Mouse (Mus musculus): ENCODE measurements around the gene Vcp. TPM values are rescaled to one million over a fixed set of nuclear protein-coding genes. Genes with fewer than 3 reads are reported as not detected.
"Not testable (repeated sequence)": the region's sequence is repeated elsewhere in the genome, so short reads cannot be mapped to it uniquely, and the experiment has no call there.

Gene Vcp
- 498 and 509 TPM in 2 replicates for polyA plus RNA-seq (2015; fragmentation: Nextera tagmentation; extraction: Ambion mirVana)

DNA sequence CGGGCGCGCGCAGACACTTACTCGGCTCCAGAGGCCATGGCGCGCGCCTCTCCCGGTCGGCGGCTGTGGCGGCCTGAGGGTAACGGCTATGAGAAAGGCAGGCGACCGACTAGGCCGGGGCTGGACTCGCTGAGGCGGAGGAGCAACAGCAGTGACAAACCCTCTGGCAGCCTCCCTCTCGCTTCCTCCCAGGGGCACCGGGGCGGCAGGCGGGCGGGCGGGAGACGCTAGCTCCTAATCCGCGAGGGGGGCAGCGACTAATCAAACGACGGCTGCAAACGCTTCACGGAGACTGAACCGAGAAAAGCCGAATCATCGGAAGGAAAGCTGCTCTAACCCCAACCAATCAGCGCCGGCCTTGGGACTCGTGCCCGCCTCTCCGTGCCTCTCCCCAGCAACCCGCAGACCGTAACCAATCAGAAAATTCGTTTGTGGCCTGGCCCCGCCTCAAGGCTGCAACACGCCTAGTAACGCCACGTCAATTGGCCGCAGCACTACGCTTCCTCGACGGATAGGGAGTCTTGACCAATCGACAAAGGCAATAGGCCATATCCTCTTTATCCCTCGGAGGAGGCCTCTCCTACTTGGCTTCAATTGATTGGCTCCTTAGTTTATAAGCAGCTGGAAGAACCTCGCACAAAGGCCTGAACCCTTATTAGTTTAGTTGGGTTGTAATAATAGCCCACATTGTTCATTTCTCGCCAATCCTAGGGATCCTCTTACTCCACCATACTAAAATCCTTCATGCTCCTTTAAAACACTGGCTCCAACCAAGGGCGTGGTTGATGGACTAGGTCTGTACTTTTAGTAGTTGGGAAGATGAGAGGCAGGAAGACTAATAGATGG lies at the start of gene Vcp:
Vcp (minus strand) TSS at position 367 of the 846 bp plus-strand sequence.
- peak within 1 kb of the TSS; percentile 94 for H3K9ac ChIP-seq (ENCODE audit: low read depth, low read length)
- ATAC-seq: peak; percentile 98
- under 1% methylated on average over 46 of the region's 56 CpGs for WGBS

DNA sequence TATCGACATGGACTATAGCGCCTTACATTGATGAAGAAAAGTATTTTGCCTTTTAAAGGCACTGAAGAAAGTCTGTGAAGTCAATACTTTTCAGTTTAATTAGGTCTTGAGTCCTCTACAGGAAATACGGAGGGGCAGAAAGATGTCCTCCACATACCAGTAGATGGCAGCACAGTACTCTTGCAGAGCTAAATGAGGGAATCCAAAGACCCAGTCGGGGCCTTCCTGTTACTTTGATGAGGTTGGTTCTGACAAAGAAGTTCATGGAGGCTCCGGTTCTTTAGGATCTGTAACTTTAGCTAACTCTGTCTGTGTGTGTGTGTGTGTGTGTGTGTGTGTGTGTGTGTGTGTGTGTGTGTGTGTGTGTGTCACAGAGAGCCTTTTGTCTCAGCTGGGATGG lies 46.9 kb upstream of the Vcp start:
- H3K4me2 ChIP-seq (ENCODE audit: low read length): peak overlapping the region; percentile 1; the same call in 1 of the 2 replicates
- WGBS: 5% methylated on average over 5 of the region's 5 CpGs
- no peaks in the 10 kb centered on the region for H3K36me3 ChIP-seq (ENCODE audit: control insufficient read depth, insufficient read depth, low read length)
- no peak for ATAC-seq
- no peaks in the 10 kb centered on the region for H3K9me3 ChIP-seq (replicated peaks; ENCODE audit: control insufficient read depth, low read length, poor library complexity, severe bottlenecking)
- H3K4me1 ChIP-seq (ENCODE audit: control insufficient read depth, insufficient read depth, low read length): peaks cover 28% of the 10 kb centered on the region
- H3K27me3 ChIP-seq (ENCODE audit: control insufficient read depth, insufficient read depth, low read depth, low read length): no peaks in the 10 kb centered on the region
- H3K9ac ChIP-seq (ENCODE audit: low read depth, low read length): no peak overlapping the region
- no peak overlapping the region for H3K4me3 ChIP-seq (ENCODE audit: low read depth, low read length)
- no peak overlapping the region for H3K27ac ChIP-seq (ENCODE audit: low read length)

More for the DNA sequence above, at the start of gene Vcp:
- not testable (repeated sequence) for H3K36me3 ChIP-seq (ENCODE audit: control insufficient read depth, insufficient read depth, low read length); H3K9me3 ChIP-seq (replicated peaks; ENCODE audit: control insufficient read depth, low read length, poor library complexity, severe bottlenecking); H3K27me3 ChIP-seq (ENCODE audit: control insufficient read depth, insufficient read depth, low read depth, low read length)
- H3K4me2 ChIP-seq (ENCODE audit: low read length): peak within 1 kb of the TSS; percentile 71
- peak within 1 kb of the TSS; percentile 98 for H3K27ac ChIP-seq (ENCODE audit: low read length)
- H3K4me1 ChIP-seq (ENCODE audit: control insufficient read depth, insufficient read depth, low read length): peaks cover 30% of the 10 kb centered on the region
- peak within 1 kb of the TSS; percentile 98 for H3K4me3 ChIP-seq (ENCODE audit: low read depth, low read length)

DNA sequence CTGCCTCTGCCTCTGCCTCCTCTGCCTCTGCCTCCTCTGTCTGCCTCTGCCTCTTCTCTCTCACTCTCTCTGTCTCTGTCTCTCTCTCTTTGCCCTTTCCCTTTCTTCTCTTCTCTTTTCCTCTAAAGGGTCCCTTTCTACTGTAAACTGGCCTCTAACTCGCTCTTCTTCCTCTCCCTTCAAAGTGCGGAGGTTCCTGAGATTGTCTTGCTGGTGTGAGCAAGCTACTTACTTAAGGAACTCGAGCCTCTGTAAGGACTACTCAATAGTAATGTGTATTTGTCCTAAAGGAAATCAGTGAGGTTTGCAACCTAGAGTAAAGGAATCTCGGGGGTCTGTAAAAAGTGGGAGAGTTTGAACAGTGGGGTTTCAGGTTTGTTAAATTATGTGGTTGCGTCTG lies 46.3 kb upstream of the Vcp start:
- no peaks in the 10 kb centered on the region for H3K36me3 ChIP-seq (ENCODE audit: control insufficient read depth, insufficient read depth, low read length)
- H3K4me2 ChIP-seq (ENCODE audit: low read length): peak overlapping the region; percentile 65; the same call in 1 of the 2 replicates
- no peaks in the 10 kb centered on the region for H3K27me3 ChIP-seq (ENCODE audit: control insufficient read depth, insufficient read depth, low read depth, low read length)
- no peaks in the 10 kb centered on the region for H3K9me3 ChIP-seq (replicated peaks; ENCODE audit: control insufficient read depth, low read length, poor library complexity, severe bottlenecking)
- WGBS: 67% methylated on average over 5 of the region's 5 CpGs
- no peak overlapping the region for H3K9ac ChIP-seq (ENCODE audit: low read depth, low read length)
- no peak for ATAC-seq
- H3K27ac ChIP-seq (ENCODE audit: low read length): no peak overlapping the region
- no peak overlapping the region for H3K4me3 ChIP-seq (ENCODE audit: low read depth, low read length)
- peaks cover 28% of the 10 kb centered on the region for H3K4me1 ChIP-seq (ENCODE audit: control insufficient read depth, insufficient read depth, low read length)

DNA sequence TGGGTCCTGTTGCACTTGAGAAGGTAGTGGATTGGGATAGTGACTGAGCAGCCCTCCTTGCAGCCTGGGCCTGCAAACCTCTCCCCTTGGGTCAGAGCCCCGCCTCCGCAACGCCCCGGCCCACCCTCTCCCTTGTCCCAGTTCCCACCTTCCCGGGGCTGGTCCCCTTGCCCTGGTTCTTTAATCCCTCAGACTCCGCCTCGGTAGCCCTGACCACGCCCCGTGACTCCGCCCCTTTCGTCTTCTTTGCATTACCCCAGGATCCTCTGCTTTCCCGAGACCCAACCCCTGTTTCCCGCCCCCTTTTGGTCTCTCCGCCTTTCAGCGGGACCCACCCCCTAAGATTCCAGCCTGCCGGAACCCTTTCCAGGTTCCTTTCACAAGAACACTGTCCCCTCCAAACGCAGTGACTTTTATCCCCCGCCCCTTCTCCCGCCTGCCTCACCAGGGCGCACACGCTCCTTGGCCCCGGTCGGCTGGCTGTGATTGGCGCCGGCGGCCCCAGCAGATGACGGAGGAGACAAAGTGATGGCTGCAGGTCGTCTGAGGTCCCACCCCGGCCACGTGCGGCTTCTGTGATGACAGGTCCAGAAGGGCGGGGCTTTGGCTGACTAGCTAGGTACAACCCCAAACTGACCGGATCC lies 45.5 kb upstream of the Vcp start, which contains the start of gene Fam214b:
Fam214b (minus strand) TSS at position 562 of the 644 bp plus-strand sequence.
- under 1% methylated on average over 33 of the region's 33 CpGs for WGBS
- ATAC-seq: peak; percentile 87

DNA sequence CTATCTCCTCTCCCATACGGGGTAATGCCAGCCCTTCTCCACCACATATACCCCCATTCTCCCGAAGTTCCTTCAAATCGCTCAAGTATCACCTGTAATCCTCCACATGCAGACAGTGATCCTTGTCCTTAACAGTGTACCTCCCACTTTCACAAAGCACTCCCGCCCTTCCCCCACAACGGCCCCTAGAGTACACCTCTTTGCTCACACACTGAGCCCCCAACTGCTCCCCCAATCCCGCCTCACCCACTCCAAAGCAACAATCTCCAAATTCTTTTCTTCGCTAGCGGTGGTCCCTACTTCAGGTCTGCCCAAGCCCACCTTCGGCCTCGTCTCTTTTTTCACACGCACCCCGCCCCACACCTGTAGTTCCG lies 45.0 kb upstream of the Vcp start:
- peak overlapping the region; percentile 65 for H3K4me2 ChIP-seq (ENCODE audit: low read length)

More for the DNA sequence above, 45.5 kb upstream of the Vcp start, which contains the start of gene Fam214b:
- no peaks in the 10 kb centered on the region for H3K36me3 ChIP-seq (ENCODE audit: control insufficient read depth, insufficient read depth, low read length)
- H3K4me2 ChIP-seq (ENCODE audit: low read length): peak within 1 kb of the TSS; percentile 65
- H3K4me1 ChIP-seq (ENCODE audit: control insufficient read depth, insufficient read depth, low read length): peaks cover 30% of the 10 kb centered on the region
- H3K27me3 ChIP-seq (ENCODE audit: control insufficient read depth, insufficient read depth, low read depth, low read length): no peaks in the 10 kb centered on the region
- H3K9me3 ChIP-seq (replicated peaks; ENCODE audit: control insufficient read depth, low read length, poor library complexity, severe bottlenecking): no peaks in the 10 kb centered on the region
- peak within 1 kb of the TSS; percentile 51 for H3K4me3 ChIP-seq (ENCODE audit: low read depth, low read length)
- H3K9ac ChIP-seq (ENCODE audit: low read depth, low read length): peak within 1 kb of the TSS; percentile 73
- H3K27ac ChIP-seq (ENCODE audit: low read length): peak within 1 kb of the TSS; percentile 91

DNA sequence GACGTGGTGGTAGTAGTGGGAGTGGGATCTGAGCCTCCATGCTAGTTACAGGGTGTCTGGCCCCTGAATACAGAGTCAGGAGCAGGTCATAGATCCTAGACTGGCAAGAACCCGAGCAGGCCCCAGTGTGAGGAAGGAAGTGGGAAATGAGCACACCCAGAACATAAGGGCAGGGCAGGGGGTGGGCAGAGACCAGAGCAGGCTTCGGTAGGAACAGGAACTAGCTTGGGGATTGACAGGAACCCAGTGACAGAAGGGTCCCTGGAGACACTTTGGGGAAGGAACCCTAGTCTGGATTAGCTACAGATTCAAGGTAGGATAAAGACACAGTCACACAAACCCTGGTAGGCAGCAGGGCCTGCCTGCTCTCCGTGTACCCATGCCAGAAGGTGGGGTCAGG lies 44.4 kb upstream of the Vcp start:
- peak overlapping the region; percentile 51 for H3K4me3 ChIP-seq (ENCODE audit: low read depth, low read length)
- peaks cover 34% of the 10 kb centered on the region for H3K4me1 ChIP-seq (ENCODE audit: control insufficient read depth, insufficient read depth, low read length)
- peak overlapping the region; percentile 91 for H3K27ac ChIP-seq (ENCODE audit: low read length)
- peak overlapping the region; percentile 65 for H3K4me2 ChIP-seq (ENCODE audit: low read length)
- no peaks in the 10 kb centered on the region for H3K9me3 ChIP-seq (replicated peaks; ENCODE audit: control insufficient read depth, low read length, poor library complexity, severe bottlenecking)
- 0% methylated on average over 4 of the region's 4 CpGs for WGBS
- H3K9ac ChIP-seq (ENCODE audit: low read depth, low read length): peak overlapping the region; percentile 65
- no peak for ATAC-seq
- no peaks in the 10 kb centered on the region for H3K36me3 ChIP-seq (ENCODE audit: control insufficient read depth, insufficient read depth, low read length)
- H3K27me3 ChIP-seq (ENCODE audit: control insufficient read depth, insufficient read depth, low read depth, low read length): no peaks in the 10 kb centered on the region

More for the DNA sequence above, 45.0 kb upstream of the Vcp start:
- 0% methylated on average over 13 of the region's 13 CpGs for WGBS
- Histone ChIP-seq H3K36me3 (ENCODE audit: control insufficient read depth, insufficient read depth, low read length) (no peaks in the 10 kb centered on the region), H3K27me3 (ENCODE audit: control insufficient read depth, insufficient read depth, low read depth, low read length) (no peaks in the 10 kb centered on the region), H3K9ac (ENCODE audit: low read depth, low read length) (peak overlapping the region; percentile 65), H3K27ac (ENCODE audit: low read length) (peak overlapping the region; percentile 91), H3K4me3 (ENCODE audit: low read depth, low read length) (peak overlapping the region; percentile 51), H3K4me1 (ENCODE audit: control insufficient read depth, insufficient read depth, low read length) (peaks cover 34% of the 10 kb centered on the region), H3K9me3 (replicated peaks; ENCODE audit: control insufficient read depth, low read length, poor library complexity, severe bottlenecking) (no peaks in the 10 kb centered on the region)
- ATAC-seq: peak; percentile 18; the same call in 1 of the 2 replicates

DNA sequence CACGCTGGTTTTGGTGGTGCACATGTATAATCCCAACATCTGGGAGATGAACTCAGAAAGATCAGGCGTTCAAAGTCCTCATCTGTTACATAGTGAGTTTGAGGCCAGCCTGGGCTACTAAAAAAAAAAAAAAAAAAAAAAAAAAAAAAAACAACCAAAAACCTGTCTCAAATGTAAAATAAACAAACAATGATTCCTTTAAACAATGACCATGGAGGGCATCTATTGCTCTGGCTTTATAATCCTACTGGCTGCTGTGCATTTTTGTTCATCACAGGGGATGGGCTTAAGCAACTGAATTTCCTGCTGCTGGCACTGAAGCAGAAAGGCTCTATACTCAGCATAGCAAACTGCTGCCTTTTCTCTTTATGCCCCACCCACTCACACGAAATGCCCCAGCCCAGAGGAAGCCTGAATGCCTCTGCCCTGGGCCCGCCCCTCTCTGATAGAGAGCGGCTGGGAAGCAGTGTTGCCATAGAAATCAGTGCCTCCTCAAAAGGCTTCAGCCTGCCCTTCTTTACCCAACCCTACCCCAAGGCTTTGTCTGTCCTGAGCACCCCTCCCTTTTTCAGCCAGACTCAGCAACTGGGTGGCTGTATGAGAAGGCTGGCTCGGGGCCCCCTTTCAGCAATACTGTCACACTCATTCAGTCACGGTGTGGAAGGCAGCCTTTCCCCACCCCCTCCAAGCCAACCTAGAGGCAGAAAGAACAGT lies 43.5 kb upstream of the Vcp start:
- H3K9me3 ChIP-seq (replicated peaks; ENCODE audit: control insufficient read depth, low read length, poor library complexity, severe bottlenecking): no peaks in the 10 kb centered on the region
- H3K9ac ChIP-seq (ENCODE audit: low read depth, low read length): peak overlapping the region; percentile 65
- peak overlapping the region; percentile 51 for H3K4me3 ChIP-seq (ENCODE audit: low read depth, low read length)
- H3K27me3 ChIP-seq (ENCODE audit: control insufficient read depth, insufficient read depth, low read depth, low read length): no peaks in the 10 kb centered on the region
- H3K4me1 ChIP-seq (ENCODE audit: control insufficient read depth, insufficient read depth, low read length): peaks cover 43% of the 10 kb centered on the region
- peak overlapping the region; percentile 65 for H3K4me2 ChIP-seq (ENCODE audit: low read length)
- H3K27ac ChIP-seq (ENCODE audit: low read length): peak overlapping the region; percentile 91
- peak; percentile 69 for ATAC-seq
- H3K36me3 ChIP-seq (ENCODE audit: control insufficient read depth, insufficient read depth, low read length): no peaks in the 10 kb centered on the region
- WGBS: 5% methylated on average over 7 of the region's 7 CpGs

DNA sequence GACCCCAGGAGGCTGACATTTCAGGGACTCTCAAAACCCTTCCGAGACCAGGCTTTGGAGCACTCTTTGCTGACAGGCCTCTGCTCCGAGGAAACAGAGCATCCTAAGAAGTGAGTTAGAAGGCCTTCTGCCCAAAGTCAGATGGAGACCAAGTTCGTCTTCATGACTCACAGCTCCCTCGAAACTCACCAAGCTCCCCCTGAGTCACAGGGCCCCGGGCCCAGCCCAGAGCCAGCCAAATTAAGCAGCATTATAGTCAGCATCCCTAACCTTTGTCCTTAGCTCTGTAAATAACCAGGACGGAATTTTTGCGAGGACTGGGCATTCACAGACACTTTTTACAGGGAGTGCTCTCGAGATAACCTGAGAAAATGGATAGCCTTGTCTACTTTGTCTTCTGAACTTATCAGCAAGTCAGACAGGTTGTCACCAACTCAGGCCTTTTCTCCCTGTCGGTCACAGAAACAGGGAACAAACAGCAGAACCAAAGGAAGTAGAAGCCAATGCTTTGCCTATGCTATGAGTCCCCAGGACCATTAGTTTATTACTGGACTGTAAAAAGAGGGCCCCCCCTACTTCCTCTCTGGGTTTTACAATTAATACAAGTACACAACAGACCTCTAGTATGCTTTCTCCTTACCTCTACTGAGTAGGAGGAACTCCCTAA lies 40.7 kb upstream of the Vcp start:
- Histone ChIP-seq H3K4me3 (ENCODE audit: low read depth, low read length) (no peak overlapping the region), H3K4me2 (ENCODE audit: low read length) (peak overlapping the region; percentile 22), H3K9me3 (replicated peaks; ENCODE audit: control insufficient read depth, low read length, poor library complexity, severe bottlenecking) (no peaks in the 10 kb centered on the region), H3K9ac (ENCODE audit: low read depth, low read length) (no peak overlapping the region), H3K27ac (ENCODE audit: low read length) (peak overlapping the region; percentile 45; the same call in 1 of the 2 replicates), H3K27me3 (ENCODE audit: control insufficient read depth, insufficient read depth, low read depth, low read length) (no peaks in the 10 kb centered on the region), H3K36me3 (ENCODE audit: control insufficient read depth, insufficient read depth, low read length) (peaks cover 4% of the 10 kb centered on the region), H3K4me1 (ENCODE audit: control insufficient read depth, insufficient read depth, low read length) (peaks cover 51% of the 10 kb centered on the region)
- no peak for ATAC-seq
- WGBS: 62% methylated on average over 9 of the region's 9 CpGs
